Mouse (Mus musculus): Measurements from ENCODE around the gene Slc8a1. TPM values are rescaled to one million over a fixed set of nuclear protein-coding genes. Genes with fewer than 3 reads are reported as not detected.

Slc8a1 gene
- total and polyA plus RNA-seq, 3 experiments, result 49.9 to 460 (median 426) TPM

GRCm38 (mm10) chr17:81743034-81743433, 4.9 kb upstream of the Slc8a1 start:
- no peak for TF ChIP-seq POLR2A (IDR thresholded peaks at IDR 0.05; ENCODE audit: insufficient read depth, low read depth, low read length)
- TF ChIP-seq CTCF (IDR thresholded peaks at IDR 0.05), result no peak
- TF ChIP-seq EP300 (IDR thresholded peaks at IDR 0.05; ENCODE audit: insufficient read depth, low read depth, low read length), result no peak
- no peak overlapping the region for H3K27ac ChIP-seq

GRCm38 (mm10) chr17:81740576-81740975, 2.4 kb upstream of the Slc8a1 start:
- H3K27ac ChIP-seq, result peak overlapping the region; percentile 69
- H3K9ac ChIP-seq (ENCODE audit: low read depth, low read length), result no peak overlapping the region; the same call in 1 of the 2 replicates
- DNase-seq, result peak in 1 of 2 experiments; percentile 26
- H3K4me3 ChIP-seq, result no peak overlapping the region
- no peaks in the 10 kb centered on the region; the same call in 1 of the 2 replicates for H3K4me1 ChIP-seq (ENCODE audit: control insufficient read depth, insufficient read depth, low read length)
- no peaks in the 10 kb centered on the region for H3K79me2 ChIP-seq (replicated peaks; ENCODE audit: control insufficient read depth, insufficient read depth, low read length)
- intact Hi-C loops (cut with DNase I), result loop anchor here (2.0 kb wide), 1 partner anchor 40 kb away; no protein-coding TSS in a partner anchor
- WGBS, result 13% methylated on average over 6 of the region's 6 CpGs
- TF ChIP-seq CTCF (IDR thresholded peaks at IDR 0.05) (no peak), POLR2A (IDR thresholded peaks at IDR 0.05; ENCODE audit: insufficient read depth, low read depth, low read length) (no peak), EP300 (IDR thresholded peaks at IDR 0.05; ENCODE audit: insufficient read depth, low read depth, low read length) (no peak)
- no peaks in the 10 kb centered on the region; the same call in none of the 2 replicates for H3K36me3 ChIP-seq (ENCODE audit: control insufficient read depth, insufficient read depth, low read length)
- H3K27me3 ChIP-seq (ENCODE audit: control insufficient read depth, insufficient read depth, low read length), result no peaks in the 10 kb centered on the region

More at GRCm38 (mm10) chr17:81743034-81743433, 4.9 kb upstream of the Slc8a1 start:
- Histone ChIP-seq H3K27me3 (ENCODE audit: control insufficient read depth, insufficient read depth, low read length) (no peaks in the 10 kb centered on the region), H3K36me3 (ENCODE audit: control insufficient read depth, insufficient read depth, low read length) (no peaks in the 10 kb centered on the region; the same call in none of the 2 replicates), H3K4me3 (no peak overlapping the region), H3K79me2 (replicated peaks; ENCODE audit: control insufficient read depth, insufficient read depth, low read length) (no peaks in the 10 kb centered on the region), H3K4me1 (ENCODE audit: control insufficient read depth, insufficient read depth, low read length) (no peaks in the 10 kb centered on the region; the same call in 1 of the 2 replicates), H3K9ac (ENCODE audit: low read depth, low read length) (no peak overlapping the region)
- intact Hi-C loops (cut with DNase I), result no loop called here
- WGBS, result 24% methylated on average over 2 of the region's 2 CpGs
- DNase-seq, result no peak

GRCm38 (mm10) chr17:81737779-81738178, 398 bp downstream of the Slc8a1 start:
- H3K27ac ChIP-seq, result peak overlapping the region; percentile 83
- H3K36me3 ChIP-seq (ENCODE audit: control insufficient read depth, insufficient read depth, low read length), result peaks cover 7% of the 10 kb centered on the region
- H3K4me3 ChIP-seq, result peak overlapping the region; percentile 32
- intact Hi-C loops (cut with DNase I), result loop anchor here (2.0 kb wide), 1 partner anchor 67 kb away; no protein-coding TSS in a partner anchor
- no peaks in the 10 kb centered on the region for H3K27me3 ChIP-seq (ENCODE audit: control insufficient read depth, insufficient read depth, low read length)
- DNase-seq, result no peak
- H3K79me2 ChIP-seq (replicated peaks; ENCODE audit: control insufficient read depth, insufficient read depth, low read length), result no peaks in the 10 kb centered on the region
- peak overlapping the region; percentile 67 for H3K9ac ChIP-seq (ENCODE audit: low read depth, low read length)
- WGBS, result 10% methylated on average over 2 of the region's 2 CpGs
- H3K4me1 ChIP-seq (ENCODE audit: control insufficient read depth, insufficient read depth, low read length), result no peaks in the 10 kb centered on the region; the same call in none of the 2 replicates
- no peak for TF ChIP-seq POLR2A (IDR thresholded peaks at IDR 0.05; ENCODE audit: insufficient read depth, low read depth, low read length)
- no peak for TF ChIP-seq CTCF (IDR thresholded peaks at IDR 0.05)
- TF ChIP-seq EP300 (IDR thresholded peaks at IDR 0.05; ENCODE audit: insufficient read depth, low read depth, low read length), result no peak

GRCm38 (mm10) chr17:81737309-81737708, 868 bp downstream of the Slc8a1 start:
- intact Hi-C loops (cut with DNase I), result loop anchor here (2.0 kb wide), 1 partner anchor 67 kb away; no protein-coding TSS in a partner anchor
- Histone ChIP-seq H3K4me3 (peak overlapping the region; percentile 32), H3K79me2 (replicated peaks; ENCODE audit: control insufficient read depth, insufficient read depth, low read length) (no peaks in the 10 kb centered on the region), H3K9ac (ENCODE audit: low read depth, low read length) (peak overlapping the region; percentile 67), H3K4me1 (ENCODE audit: control insufficient read depth, insufficient read depth, low read length) (no peaks in the 10 kb centered on the region; the same call in none of the 2 replicates), H3K27me3 (ENCODE audit: control insufficient read depth, insufficient read depth, low read length) (no peaks in the 10 kb centered on the region), H3K27ac (peak overlapping the region; percentile 83), H3K36me3 (ENCODE audit: control insufficient read depth, insufficient read depth, low read length) (peaks cover 7% of the 10 kb centered on the region)
- TF ChIP-seq EP300 (IDR thresholded peaks at IDR 0.05; ENCODE audit: insufficient read depth, low read depth, low read length) (no peak), CTCF (IDR thresholded peaks at IDR 0.05) (no peak), POLR2A (IDR thresholded peaks at IDR 0.05; ENCODE audit: insufficient read depth, low read depth, low read length) (no peak)
- no peak for DNase-seq
- 11% methylated on average over 4 of the region's 4 CpGs for WGBS

GRCm38 (mm10) chr17:81735583-81735982, 2.6 kb downstream of the Slc8a1 start:
- Histone ChIP-seq H3K36me3 (ENCODE audit: control insufficient read depth, insufficient read depth, low read length) (peaks cover 7% of the 10 kb centered on the region), H3K79me2 (replicated peaks; ENCODE audit: control insufficient read depth, insufficient read depth, low read length) (0 out of 2 replicates have a peak, but pooled peaks cover under 1% of the 10 kb centered on the region), H3K4me3 (peak overlapping the region; percentile 32), H3K4me1 (ENCODE audit: control insufficient read depth, insufficient read depth, low read length) (no peaks in the 10 kb centered on the region; the same call in none of the 2 replicates), H3K27ac (peak overlapping the region; percentile 83), H3K9ac (ENCODE audit: low read depth, low read length) (no peak overlapping the region), H3K27me3 (ENCODE audit: control insufficient read depth, insufficient read depth, low read length) (no peaks in the 10 kb centered on the region)
- no peak for DNase-seq
- intact Hi-C loops (cut with DNase I), result no loop called here
- 67% methylated on average over 2 of the region's 2 CpGs for WGBS
- no peak for TF ChIP-seq CTCF (IDR thresholded peaks at IDR 0.05)
- no peak for TF ChIP-seq POLR2A (IDR thresholded peaks at IDR 0.05; ENCODE audit: insufficient read depth, low read depth, low read length)
- no peak for TF ChIP-seq EP300 (IDR thresholded peaks at IDR 0.05; ENCODE audit: insufficient read depth, low read depth, low read length)

GRCm38 (mm10) chr17:81729891-81730290, 8.3 kb downstream of the Slc8a1 start:
- WGBS, result 56% methylated on average over 4 of the region's 4 CpGs
- Histone ChIP-seq H3K9ac (ENCODE audit: low read depth, low read length) (no peak overlapping the region), H3K4me1 (ENCODE audit: control insufficient read depth, insufficient read depth, low read length) (no peaks in the 10 kb centered on the region; the same call in none of the 2 replicates), H3K27ac (no peak overlapping the region), H3K27me3 (ENCODE audit: control insufficient read depth, insufficient read depth, low read length) (no peaks in the 10 kb centered on the region), H3K4me3 (no peak overlapping the region), H3K79me2 (replicated peaks; ENCODE audit: control insufficient read depth, insufficient read depth, low read length) (peaks cover 2% of the 10 kb centered on the region; the same call in 1 of the 2 replicates), H3K36me3 (ENCODE audit: control insufficient read depth, insufficient read depth, low read length) (peaks cover 9% of the 10 kb centered on the region)
- no peak for TF ChIP-seq POLR2A (IDR thresholded peaks at IDR 0.05; ENCODE audit: insufficient read depth, low read depth, low read length)
- TF ChIP-seq EP300 (IDR thresholded peaks at IDR 0.05; ENCODE audit: insufficient read depth, low read depth, low read length), result no peak
- intact Hi-C loops (cut with DNase I), result no loop called here
- no peak for DNase-seq

Measured in heart, adult 2 months (tissue).